Mouse (Mus musculus) megakaryocyte, embryonic 14.5 days (primary cell): Measurements from ENCODE around the gene Pklr.

Experiments used
- FLI1 ChIP-seq: IDR thresholded peaks from 2 replicates; pipeline ENCODE4 v1.6.1; 2012; ENCODE audit warnings: low read length, inconsistent platforms, mixed read lengths
- GATA1 ChIP-seq: IDR thresholded peaks from 3 replicates; pipeline ENCODE4 v1.6.1; 2012; ENCODE audit warnings: mixed read lengths, low read length, inconsistent platforms, borderline replicate concordance

- no peak for TF ChIP-seq GATA1
- no peak for TF ChIP-seq FLI1
Measured at GRCm38 (mm10) chr3:89145566-89145965, 9.6 kb downstream of the Pklr start.
